Mouse (Mus musculus) midbrain, embryonic 12.5 days (tissue): ENCODE results near the gene Slc26a10. TPM values are rescaled to one million over a fixed set of nuclear protein-coding genes. Genes with fewer than 3 reads are reported as not detected.
"Not testable (repeated sequence)": the region's sequence is repeated elsewhere in the genome, so short reads cannot be mapped to it uniquely, and the experiment has no call there.

Experiments used
- ATAC-seq: fragments of 200-750 bp; cut with Nextera tagmentation; 2 replicates; pipeline ENCODE4 v1.8.0; 2017; ENCODE audit warnings: low read depth, moderate TSS enrichment, moderate library complexity; ENCODE audit not compliant: low FRiP score
- H3K27ac ChIP-seq: fragments of 300-500 bp; sonication (generic); replicated peaks from 2 replicates; pipeline ENCODE4 v1.5.1; 2016; ENCODE audit warnings: mild to moderate bottlenecking
- H3K27me3 ChIP-seq: fragments of 300-500 bp; sonication (generic); 2 replicates; pipeline ENCODE4 v1.6.1; 2016; ENCODE audit warnings: mild to moderate bottlenecking
- H3K36me3 ChIP-seq: fragments of 300-500 bp; sonication (generic); 2 replicates; pipeline ENCODE4 v1.6.1; 2016
- H3K4me1 ChIP-seq: fragments of 300-500 bp; sonication (generic); 2 replicates; pipeline ENCODE4 v1.6.1; 2016
- H3K4me2 ChIP-seq: fragments of 300-500 bp; sonication (generic); replicated peaks from 2 replicates; pipeline ENCODE4 v1.6.1; 2016; ENCODE audit warnings: mild to moderate bottlenecking, moderate library complexity
- H3K4me3 ChIP-seq: fragments of 300-500 bp; sonication (generic); 2 replicates; pipeline ENCODE4 v1.5.1; 2016; ENCODE audit warnings: mild to moderate bottlenecking
- H3K9ac ChIP-seq: fragments of 300-500 bp; sonication (generic); replicated peaks from 2 replicates; pipeline ENCODE4 v1.6.1; 2016; ENCODE audit warnings: mild to moderate bottlenecking, moderate library complexity
- H3K9me3 ChIP-seq: fragments of 300-500 bp; sonication (generic); 2 replicates; pipeline ENCODE4 v1.6.1; 2016; ENCODE audit warnings: mild to moderate bottlenecking
- WGBS: fragments of 180-500 bp; shearing (Covaris S2); methylation state at CpG from one replicate; pipeline ENCODE4 v1.1.7; 2016; 5-methylcytosine and 5-hydroxymethylcytosine counted together
- polyA plus RNA-seq: library from polyadenylated mRNA; unstranded; fragments of >200 nt; fragmentation: Nextera tagmentation; extraction: Ambion mirVana; gene quantifications from 2 replicates; pipeline ENCODE4 v1.2.1, GENCODE M21; 2016

Slc26a10 gene
- polyA plus RNA-seq, 1 experiment from 2014 or later: 1.1 TPM

DNA sequence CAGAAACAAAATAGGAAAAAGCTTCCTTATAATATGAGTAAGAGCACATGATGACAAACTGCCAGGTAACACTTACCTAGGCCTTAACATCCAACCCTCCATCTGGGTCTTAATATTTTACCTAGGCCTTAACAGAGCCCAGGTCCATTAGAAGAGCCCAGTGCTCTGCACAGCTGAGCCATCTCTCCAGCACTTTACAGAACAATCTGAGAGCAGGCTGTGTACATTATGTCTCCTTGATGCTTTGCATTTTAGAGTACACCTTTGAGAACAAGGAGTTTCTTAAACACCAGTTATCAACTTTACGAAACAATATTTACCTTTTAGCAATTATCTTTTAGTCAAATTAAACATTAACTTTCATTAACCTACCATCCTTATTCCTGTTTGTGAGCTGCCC, 24.4 kb downstream of the Slc26a10 start:
- no peaks in the 10 kb centered on the region for H3K27me3 ChIP-seq
- no peaks in the 10 kb centered on the region for H3K4me1 ChIP-seq
- H3K36me3 ChIP-seq: no peaks in the 10 kb centered on the region
- H3K4me3 ChIP-seq: no peak overlapping the region
- H3K9ac ChIP-seq: no peak overlapping the region
- 91% methylated on average over 1 of the region's 1 CpGs for WGBS
- H3K4me2 ChIP-seq: no peak overlapping the region
- H3K9me3 ChIP-seq: no peaks in the 10 kb centered on the region
- no peak for ATAC-seq
- no peak overlapping the region for H3K27ac ChIP-seq

DNA sequence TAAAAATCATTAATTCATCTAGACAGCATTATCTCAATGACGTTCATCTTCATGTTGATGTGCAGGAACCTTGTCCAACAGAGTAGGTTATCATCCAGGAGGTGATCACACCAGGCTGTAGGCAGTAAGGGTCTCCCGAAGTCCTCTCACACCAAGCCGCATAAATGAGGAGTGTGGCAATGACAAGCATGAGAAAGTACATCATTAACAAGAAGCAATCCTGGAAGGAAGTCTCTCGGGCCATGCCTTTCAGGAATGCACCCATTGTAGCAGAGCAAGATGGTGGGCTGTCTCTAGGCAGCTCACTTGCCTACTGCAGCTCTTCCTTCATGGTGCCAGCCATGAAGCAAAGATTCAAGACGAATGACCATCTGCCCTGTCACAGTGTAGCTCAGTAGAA, 25.8 kb downstream of the Slc26a10 start:
- H3K4me1 ChIP-seq: no peaks in the 10 kb centered on the region
- H3K27me3 ChIP-seq: no peaks in the 10 kb centered on the region
- H3K9ac ChIP-seq: no peak overlapping the region
- ATAC-seq: no peak
- WGBS: 89% methylated on average over 5 of the region's 5 CpGs
- no peaks in the 10 kb centered on the region for H3K36me3 ChIP-seq
- no peak overlapping the region for H3K4me3 ChIP-seq
- no peak overlapping the region for H3K27ac ChIP-seq
- H3K4me2 ChIP-seq: no peak overlapping the region
- H3K9me3 ChIP-seq: no peaks in the 10 kb centered on the region

DNA sequence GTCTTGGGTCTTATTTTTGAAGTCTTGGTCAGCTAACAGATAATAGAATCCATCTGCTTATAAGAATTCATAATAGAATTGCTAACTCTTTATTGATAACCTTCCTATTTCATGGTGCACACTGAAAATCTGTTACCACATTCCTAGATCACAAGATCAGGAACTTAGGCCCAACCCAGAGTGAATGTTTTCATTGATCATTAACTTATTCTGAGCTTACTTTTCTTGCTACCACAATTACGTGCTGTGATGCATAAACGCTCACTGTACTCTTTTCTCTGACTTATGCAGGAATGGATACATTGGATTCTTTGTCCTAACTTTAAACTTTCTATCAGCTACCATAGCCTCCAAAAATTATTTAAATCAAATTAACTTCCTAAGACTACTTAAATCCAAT, 26.2 kb downstream of the Slc26a10 start:
- Histone ChIP-seq H3K27me3 (no peaks in the 10 kb centered on the region), H3K4me2 (no peak overlapping the region), H3K36me3 (no peaks in the 10 kb centered on the region), H3K9ac (no peak overlapping the region), H3K27ac (no peak overlapping the region), H3K9me3 (no peaks in the 10 kb centered on the region), H3K4me3 (no peak overlapping the region), H3K4me1 (no peaks in the 10 kb centered on the region)
- 98% methylated on average over 2 of the region's 2 CpGs for WGBS
- no peak for ATAC-seq

DNA sequence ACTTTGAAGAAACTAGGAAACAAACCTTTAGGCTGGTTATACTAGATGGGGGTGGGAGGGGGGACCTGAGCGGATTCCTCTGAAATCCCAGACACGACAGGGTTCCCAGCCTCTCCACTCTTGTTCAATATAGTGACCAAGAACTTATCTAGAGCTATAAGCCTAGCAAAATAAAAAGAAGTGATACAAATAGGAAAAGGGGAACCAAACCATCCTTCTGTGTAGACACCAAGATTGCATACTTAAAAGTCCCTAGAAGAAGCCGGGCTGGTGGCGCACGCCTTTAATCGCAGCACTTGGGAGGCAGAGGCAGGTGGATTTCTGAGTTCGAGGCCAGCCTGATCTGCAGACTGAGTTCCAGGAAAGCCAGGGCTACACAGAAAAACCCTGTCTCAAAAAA, 27.1 kb downstream of the Slc26a10 start:
- no peak overlapping the region for H3K9ac ChIP-seq
- no peaks in the 10 kb centered on the region for H3K27me3 ChIP-seq
- no peak overlapping the region for H3K27ac ChIP-seq
- no peak overlapping the region for H3K4me2 ChIP-seq
- H3K4me1 ChIP-seq: no peaks in the 10 kb centered on the region
- no peak for ATAC-seq
- no peaks in the 10 kb centered on the region for H3K36me3 ChIP-seq
- WGBS: 88% methylated on average over 7 of the region's 7 CpGs
- no peak overlapping the region for H3K4me3 ChIP-seq
- H3K9me3 ChIP-seq: no peaks in the 10 kb centered on the region

DNA sequence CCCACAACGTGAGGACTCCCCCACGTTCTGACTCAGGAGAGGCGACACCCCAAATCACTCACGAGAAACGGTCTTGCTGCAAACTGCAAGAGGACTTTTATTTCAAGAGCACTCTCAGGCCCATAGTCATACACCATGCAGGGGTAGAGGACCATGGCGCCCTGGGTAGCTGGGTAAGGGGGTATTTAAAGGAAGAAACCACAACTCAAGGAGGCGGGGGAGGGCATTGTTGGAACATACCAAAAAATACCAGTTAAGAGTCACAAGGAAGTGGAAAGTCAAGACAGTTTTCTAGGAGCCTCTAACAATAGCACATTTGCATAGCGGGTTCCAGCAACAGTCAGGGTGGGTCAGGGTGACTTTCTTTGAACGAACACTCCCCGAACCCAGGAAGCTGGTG, 27.9 kb downstream of the Slc26a10 start:
- not testable (repeated sequence) for H3K27me3 ChIP-seq, H3K9ac ChIP-seq, H3K4me2 ChIP-seq, H3K36me3 ChIP-seq, H3K4me1 ChIP-seq, H3K4me3 ChIP-seq, H3K27ac ChIP-seq, H3K9me3 ChIP-seq, ATAC-seq
- WGBS: 85% methylated on average over 10 of the region's 10 CpGs

DNA sequence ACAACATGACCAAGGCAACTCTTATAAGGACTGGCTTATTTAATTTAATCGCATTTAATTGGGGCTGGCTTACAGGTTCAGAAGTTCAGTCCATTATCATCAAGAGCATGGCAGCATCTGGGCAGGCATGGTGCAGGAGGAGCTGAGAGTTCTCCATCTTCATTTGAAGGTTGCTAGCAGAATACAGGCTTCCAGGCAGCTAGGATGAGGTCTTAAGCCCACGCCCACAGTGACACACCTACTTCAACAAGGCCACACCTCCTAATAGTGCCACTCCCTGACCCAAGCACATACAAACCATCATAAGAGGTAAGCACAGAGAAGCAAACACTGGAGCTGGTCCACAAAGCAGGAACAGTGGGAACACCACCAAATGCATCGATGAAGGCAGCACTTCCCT, 29.2 kb downstream of the Slc26a10 start:
- not testable (repeated sequence) for H3K4me1 ChIP-seq, H3K36me3 ChIP-seq, H3K27me3 ChIP-seq, H3K9ac ChIP-seq, H3K4me3 ChIP-seq, H3K9me3 ChIP-seq, H3K4me2 ChIP-seq, H3K27ac ChIP-seq, ATAC-seq
- WGBS: 84% methylated on average over 3 of the region's 3 CpGs

DNA sequence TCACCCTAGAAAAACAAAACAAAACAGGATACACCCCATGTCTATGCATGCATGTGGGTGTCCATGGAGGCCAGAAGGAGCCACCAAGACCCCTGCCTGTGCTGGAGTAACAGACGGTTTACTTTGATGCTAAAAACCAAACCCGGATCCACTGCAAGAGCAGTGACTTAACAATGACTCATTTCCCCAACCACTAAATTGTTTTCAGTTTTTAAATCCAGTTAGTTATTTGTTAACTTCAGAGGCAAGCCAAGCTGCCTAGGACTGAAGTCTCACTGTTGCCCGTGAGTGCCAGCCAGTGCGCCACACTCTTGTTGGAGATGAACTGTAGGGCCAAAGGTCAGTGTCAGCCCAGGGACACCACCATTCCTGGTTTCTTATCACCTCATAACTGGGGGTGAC, 30.0 kb downstream of the Slc26a10 start:
- H3K4me2 ChIP-seq: no peak overlapping the region
- no peaks in the 10 kb centered on the region for H3K4me1 ChIP-seq
- H3K27ac ChIP-seq: no peak overlapping the region
- no peak overlapping the region for H3K4me3 ChIP-seq
- H3K27me3 ChIP-seq: no peaks in the 10 kb centered on the region
- H3K36me3 ChIP-seq: no peaks in the 10 kb centered on the region
- 89% methylated on average over 4 of the region's 4 CpGs for WGBS
- H3K9me3 ChIP-seq: no peaks in the 10 kb centered on the region
- ATAC-seq: no peak
- H3K9ac ChIP-seq: no peak overlapping the region

DNA sequence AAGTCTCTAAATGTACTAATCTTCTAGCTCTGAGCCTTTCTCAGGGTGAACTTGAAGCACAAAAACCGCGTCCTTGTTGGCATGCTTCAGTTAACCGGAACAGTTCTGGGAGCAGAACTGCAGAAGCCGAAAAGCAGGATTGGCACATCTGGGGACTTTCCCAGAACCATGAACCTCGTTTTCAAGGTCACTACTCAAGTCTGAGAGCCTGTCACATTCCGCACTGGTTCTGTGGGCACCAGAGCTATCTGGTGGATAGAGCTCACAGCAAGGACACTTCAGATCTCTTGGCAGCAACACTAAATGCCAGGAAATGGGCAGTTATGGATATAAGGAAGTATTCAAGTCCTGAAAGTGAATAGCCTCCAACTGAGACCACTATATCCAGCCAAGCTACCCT, 33.3 kb downstream of the Slc26a10 start:
- Histone ChIP-seq H3K9ac (no peak overlapping the region), H3K36me3 (no peaks in the 10 kb centered on the region), H3K4me3 (no peak overlapping the region), H3K27me3 (no peaks in the 10 kb centered on the region), H3K4me1 (no peaks in the 10 kb centered on the region), H3K4me2 (no peak overlapping the region), H3K9me3 (no peaks in the 10 kb centered on the region), H3K27ac (no peak overlapping the region)
- ATAC-seq: no peak
- 83% methylated on average over 6 of the region's 6 CpGs for WGBS

DNA sequence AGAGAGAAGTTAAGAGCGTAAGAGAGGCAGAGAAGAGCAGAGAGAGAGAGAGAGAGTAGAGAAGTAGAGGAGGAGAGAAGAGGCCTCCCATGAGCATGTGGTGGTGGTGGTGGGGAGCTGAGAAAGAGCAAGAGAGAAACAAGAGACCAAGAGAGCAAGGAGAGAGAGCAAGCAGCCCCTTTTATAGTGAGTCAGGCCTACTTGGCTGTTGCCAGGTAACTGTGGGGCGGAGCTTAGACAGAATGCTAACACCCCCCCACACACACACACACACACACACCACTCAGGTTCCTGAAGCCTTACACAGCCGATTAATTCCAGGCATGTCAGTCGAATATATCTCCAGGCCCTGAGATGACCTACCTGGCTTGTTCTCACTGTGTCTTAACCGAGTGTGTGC, 35.1 kb downstream of the Slc26a10 start:
- 83% methylated on average over 5 of the region's 5 CpGs for WGBS
- Histone ChIP-seq H3K27me3 (no peaks in the 10 kb centered on the region), H3K4me3 (no peak overlapping the region), H3K4me1 (no peaks in the 10 kb centered on the region), H3K4me2 (no peak overlapping the region), H3K27ac (no peak overlapping the region), H3K9ac (no peak overlapping the region), H3K9me3 (no peaks in the 10 kb centered on the region), H3K36me3 (no peaks in the 10 kb centered on the region)
- no peak for ATAC-seq

DNA sequence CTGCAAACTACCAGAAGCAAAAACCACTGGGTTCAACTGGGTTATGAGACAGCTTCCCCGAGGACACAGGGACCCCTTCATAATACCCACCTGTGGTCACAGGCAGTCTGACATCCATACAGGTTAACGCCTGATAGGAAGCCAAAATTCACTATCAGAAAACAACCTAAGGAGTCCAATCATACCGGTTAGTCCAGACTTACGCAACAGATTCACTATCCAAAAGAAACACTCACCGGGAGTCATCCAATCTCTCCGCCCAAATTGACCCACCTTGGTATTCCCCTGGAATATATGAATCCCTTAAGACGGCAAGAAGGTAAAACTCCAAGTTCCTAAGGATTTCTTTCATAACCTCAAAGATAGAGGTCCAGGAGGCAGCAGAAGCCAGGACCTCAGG, 35.9 kb downstream of the Slc26a10 start:
- no peak for ATAC-seq
- Histone ChIP-seq H3K9ac (no peak overlapping the region), H3K27ac (no peak overlapping the region), H3K9me3 (no peaks in the 10 kb centered on the region), H3K4me3 (no peak overlapping the region), H3K4me1 (no peaks in the 10 kb centered on the region), H3K36me3 (no peaks in the 10 kb centered on the region), H3K4me2 (no peak overlapping the region), H3K27me3 (no peaks in the 10 kb centered on the region)
- 90% methylated on average over 7 of the region's 7 CpGs for WGBS

DNA sequence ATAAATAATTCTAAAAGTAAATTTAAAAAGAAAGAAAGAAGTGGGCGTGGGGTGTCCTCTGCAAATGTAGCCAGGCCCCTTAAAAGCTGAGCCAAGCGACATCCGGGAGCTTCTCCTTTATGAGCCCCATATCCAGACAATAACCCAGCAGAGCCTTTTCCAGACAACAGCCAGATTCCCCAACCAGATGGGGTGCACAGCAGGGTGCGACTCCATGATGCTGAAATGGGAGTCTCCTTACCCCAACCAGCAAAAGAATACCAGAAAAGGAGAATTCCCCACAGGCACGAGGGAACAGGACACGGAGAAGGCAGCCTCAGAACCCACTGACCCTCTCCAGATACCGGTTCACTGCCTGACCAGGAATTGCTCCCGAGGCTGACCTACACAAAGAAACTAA, 37.2 kb downstream of the Slc26a10 start:
- Histone ChIP-seq H3K9me3 (no peaks in the 10 kb centered on the region), H3K4me2 (no peak overlapping the region), H3K36me3 (no peaks in the 10 kb centered on the region), H3K4me1 (no peaks in the 10 kb centered on the region), H3K27ac (no peak overlapping the region), H3K27me3 (no peaks in the 10 kb centered on the region), H3K9ac (no peak overlapping the region), H3K4me3 (no peak overlapping the region)
- ATAC-seq: no peak
- 81% methylated on average over 8 of the region's 8 CpGs for WGBS

DNA sequence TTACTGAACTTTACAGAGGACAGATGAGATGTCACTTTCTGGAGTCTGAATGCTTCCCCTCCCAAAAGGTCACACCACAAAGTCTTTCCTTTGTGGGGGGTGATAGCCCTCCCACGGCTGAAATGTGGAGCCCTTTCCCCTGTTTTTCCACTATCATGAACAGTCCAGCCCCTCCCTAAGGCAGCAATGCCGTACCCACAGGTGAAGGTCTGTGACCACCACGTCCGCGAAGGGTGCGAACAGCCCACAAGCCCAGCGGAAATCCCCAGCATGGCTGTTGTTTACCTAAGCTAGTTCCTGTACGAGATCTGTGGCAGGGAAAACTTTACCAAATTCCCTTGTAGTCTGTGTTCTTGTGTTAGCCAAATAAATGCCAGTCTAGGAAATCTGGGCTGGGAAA, 38.9 kb downstream of the Slc26a10 start:
- 79% methylated on average over 8 of the region's 8 CpGs for WGBS
- Histone ChIP-seq H3K27ac (no peak overlapping the region), H3K36me3 (no peaks in the 10 kb centered on the region), H3K27me3 (no peaks in the 10 kb centered on the region), H3K4me1 (no peaks in the 10 kb centered on the region), H3K4me2 (no peak overlapping the region), H3K9me3 (no peaks in the 10 kb centered on the region), H3K4me3 (no peak overlapping the region), H3K9ac (no peak overlapping the region)
- ATAC-seq: no peak

DNA sequence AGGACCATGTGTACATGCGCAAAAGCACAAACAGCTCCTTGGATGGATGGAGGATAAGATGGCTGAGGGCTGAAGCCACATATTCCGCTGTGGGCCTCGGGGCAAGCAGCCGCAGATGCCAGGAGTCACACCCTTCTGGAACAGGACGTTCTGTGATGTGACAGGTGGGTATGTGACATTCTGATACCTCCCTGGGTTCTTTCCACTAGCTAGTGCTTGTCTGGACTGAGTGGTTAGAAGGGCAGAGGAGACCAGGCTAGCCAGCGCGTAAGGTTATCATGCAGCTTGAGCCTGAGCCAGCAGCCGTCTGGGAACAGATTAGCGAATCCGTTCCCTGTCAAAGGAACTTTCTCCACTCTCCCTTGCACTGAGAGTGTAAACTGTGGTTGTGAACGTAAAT, 39.5 kb downstream of the Slc26a10 start:
- Histone ChIP-seq H3K4me3 (no peak overlapping the region), H3K36me3 (no peaks in the 10 kb centered on the region), H3K9me3 (no peaks in the 10 kb centered on the region), H3K9ac (no peak overlapping the region), H3K4me1 (no peaks in the 10 kb centered on the region), H3K27me3 (no peaks in the 10 kb centered on the region), H3K27ac (no peak overlapping the region), H3K4me2 (no peak overlapping the region)
- WGBS: 86% methylated on average over 11 of the region's 11 CpGs
- no peak for ATAC-seq
